Mouse (Mus musculus) adrenal gland, adult 8-10 months (tissue): ENCODE measurements around the gene Rassf6. TPM values are rescaled to one million over a fixed set of nuclear protein-coding genes. Genes with fewer than 3 reads are reported as not detected.

Experiments
- DNase-seq: peaks from one replicate; pipeline ENCODE4 v3.0.0; 2022
- total RNA-seq, 4 experiments: library from RNA; stranded (reverse); gene quantifications; 2 replicates each; pipeline ENCODE4 v1.2.4; 2022

Rassf6 gene
- 1 to 10 TPM in 3 of 4 experiments, under 1 TPM in 1; 0.46 to 2.0 (median 1.7) TPM for total RNA-seq

DNA sequence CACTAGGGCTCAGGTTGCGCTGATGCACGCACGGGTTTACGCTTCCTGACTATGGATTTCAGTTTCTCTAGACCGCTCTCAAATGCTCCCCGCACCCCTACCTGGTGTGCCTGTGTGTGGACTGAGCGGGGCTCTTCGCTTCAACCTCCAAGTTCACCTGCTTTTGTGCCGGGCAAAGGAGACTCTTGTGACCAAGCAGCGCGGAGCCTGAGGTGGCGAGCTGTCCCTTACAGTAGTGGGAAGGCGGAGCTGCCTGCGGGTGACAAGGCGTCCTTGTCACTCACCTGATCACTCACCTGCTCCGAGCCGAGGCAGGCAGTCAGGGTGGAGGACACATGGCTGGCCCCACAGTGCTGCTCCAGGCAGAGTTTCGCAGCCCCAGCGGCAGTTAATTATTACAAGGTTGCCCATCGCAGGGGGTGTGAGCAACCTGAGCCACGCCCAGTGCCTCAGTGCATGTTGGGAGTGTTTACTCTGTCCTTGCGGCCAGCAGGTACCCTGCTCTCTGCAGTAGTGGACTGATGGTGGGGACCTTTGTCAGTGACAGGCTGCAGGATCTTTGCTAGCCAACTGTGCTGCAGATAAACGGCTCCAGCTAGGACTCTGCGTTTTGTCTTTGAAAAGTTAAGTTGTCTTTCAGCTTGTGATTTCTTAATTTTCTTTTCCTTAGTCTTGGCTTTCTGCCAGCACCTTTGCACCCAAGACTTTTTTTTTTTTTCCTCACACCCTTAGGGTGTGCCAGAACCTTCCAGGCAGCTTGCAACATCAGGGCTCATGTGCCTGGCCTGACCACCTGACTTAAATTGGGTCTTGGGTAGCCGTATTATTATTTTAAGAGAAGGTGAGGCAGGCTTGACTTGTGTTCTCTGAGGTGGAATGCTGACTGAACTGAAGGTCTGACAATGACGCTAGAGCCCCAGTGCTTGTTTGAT is at the start of gene Rassf6:
Gene Rassf6, minus strand, starts transcription at position 372 of the 932 bp plus-strand sequence.
- no peak for DNase-seq

DNA sequence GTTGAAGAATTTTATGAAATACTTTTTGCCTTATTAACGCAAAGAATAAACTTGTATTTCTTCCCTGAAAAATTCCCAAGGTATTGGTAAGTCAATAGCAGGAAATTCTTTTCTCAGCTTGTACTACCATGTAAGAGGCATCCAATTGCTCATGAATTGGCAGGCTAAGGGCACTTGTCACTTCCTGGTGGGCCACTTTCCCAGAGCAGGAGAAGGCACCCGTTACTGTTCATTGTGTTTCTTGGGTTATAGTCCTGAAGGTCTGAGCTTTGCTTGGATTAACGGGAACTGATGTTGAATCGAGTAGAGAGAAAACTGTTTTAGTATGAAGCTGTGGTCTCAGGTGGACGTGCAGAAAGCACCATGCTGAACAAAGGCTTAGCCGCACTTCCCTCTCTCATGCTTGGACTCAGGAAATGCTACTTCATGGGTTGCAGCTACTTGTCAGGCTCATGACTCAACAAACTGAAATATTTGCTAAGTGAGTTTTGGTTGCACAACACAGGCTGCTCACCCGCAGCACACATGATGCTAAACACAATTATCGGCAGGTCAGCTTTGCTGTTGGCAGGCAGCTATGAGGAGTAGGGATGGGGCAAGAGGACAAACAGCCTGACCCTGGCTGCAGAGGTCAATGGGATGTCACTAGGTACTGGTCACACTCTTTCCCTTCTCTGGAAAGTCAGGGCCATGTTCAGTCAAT is 49.1 kb upstream of the Rassf6 start:
- peak; percentile 13 for DNase-seq

GRCm38 (mm10) chr5:90687913-90688312 is 47.5 kb upstream of the Rassf6 start:
- no peak for DNase-seq

DNA sequence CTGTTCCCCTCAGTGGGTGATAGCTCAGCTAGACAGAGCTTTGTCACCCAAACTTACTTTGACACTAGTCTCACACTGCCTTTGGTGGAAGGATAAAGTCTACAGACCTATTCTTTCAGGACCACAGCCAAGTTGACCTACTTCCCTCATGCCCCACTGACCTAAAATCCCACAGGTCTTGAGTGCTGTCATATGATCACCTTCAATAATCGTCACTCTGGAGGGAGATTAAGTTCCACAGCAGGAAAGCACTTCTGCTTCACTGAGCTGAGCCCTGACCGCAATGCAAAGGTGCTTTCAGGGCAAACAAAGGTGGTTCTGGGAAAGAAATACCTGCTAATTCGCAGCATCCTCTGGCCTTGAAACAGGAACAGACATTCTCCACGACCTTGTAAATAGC is 44.5 kb upstream of the Rassf6 start:
- DNase-seq = no peak

DNA sequence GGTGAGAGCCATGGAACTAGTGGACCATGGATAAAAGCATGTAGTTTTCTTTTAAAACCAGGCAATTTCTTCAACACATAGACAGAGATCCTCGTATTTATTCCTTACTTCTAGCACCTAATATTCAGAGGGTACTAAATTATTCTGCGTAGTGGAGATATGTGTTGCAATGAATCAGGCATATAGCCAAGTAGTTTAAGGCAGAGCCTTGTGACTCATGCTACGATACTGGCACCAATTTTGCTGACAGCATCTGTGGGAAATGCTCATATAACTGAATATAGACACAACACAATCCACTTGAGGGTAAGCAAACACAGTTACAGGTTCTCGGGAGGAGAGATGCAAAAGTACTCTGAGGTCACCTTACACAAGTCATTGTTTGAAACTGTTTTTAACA is 41.4 kb upstream of the Rassf6 start:
- DNase-seq = peak; percentile 7

- DNase-seq = no peak
Observed at GRCm38 (mm10) chr5:90677560-90677959, 37.1 kb upstream of the Rassf6 start.

GRCm38 (mm10) chr5:90661852-90662251 is 21.4 kb upstream of the Rassf6 start:
- no peak for DNase-seq

GRCm38 (mm10) chr5:90661436-90661835 is 21.0 kb upstream of the Rassf6 start:
- DNase-seq = peak; percentile 11

DNA sequence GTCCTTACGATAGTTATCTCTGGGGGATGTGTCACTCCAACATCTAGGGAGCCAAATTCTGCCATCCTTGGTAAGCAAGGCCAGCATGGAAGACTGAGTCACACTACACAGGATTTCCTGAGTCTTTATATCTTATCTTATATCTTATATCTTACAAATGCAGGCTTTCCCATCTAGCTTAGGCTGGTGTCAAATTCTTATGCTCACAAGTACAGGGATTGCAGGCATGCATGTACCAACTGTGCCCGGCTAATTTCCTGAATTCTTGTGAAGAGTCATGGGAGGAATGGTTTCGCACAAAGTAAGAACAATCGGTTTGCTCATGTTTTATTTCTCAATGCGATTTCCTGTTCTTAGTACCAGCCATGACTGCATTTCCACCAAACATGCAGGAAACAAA is 20.0 kb upstream of the Rassf6 start:
- DNase-seq = no peak

GRCm38 (mm10) chr5:90656681-90657080 is 16.2 kb upstream of the Rassf6 start:
- DNase-seq = no peak

- DNase-seq = no peak
Observed at GRCm38 (mm10) chr5:90655891-90656290, 15.4 kb upstream of the Rassf6 start.

DNA sequence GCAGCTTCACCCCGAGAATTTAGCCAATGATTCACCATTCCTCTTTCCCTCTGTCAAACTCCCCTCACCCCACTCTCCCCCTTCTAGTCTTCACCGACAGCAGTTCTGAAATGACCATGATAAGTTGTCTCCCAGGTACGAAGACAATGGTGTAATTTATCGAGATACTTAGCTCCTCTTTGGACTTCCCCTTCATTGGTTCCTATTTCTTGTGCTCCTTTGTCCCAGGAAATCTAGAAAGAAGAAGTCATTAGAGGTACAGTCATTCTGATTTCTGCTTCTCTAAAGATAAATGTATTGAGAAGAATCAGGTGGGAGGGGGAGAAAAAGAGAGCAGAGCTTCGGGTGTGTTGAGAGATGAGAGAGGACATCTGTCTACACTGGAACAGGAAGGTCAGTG is 14.3 kb upstream of the Rassf6 start:
- DNase-seq = no peak

- no peak for DNase-seq
Observed at GRCm38 (mm10) chr5:90652724-90653123, 12.3 kb upstream of the Rassf6 start.

DNA sequence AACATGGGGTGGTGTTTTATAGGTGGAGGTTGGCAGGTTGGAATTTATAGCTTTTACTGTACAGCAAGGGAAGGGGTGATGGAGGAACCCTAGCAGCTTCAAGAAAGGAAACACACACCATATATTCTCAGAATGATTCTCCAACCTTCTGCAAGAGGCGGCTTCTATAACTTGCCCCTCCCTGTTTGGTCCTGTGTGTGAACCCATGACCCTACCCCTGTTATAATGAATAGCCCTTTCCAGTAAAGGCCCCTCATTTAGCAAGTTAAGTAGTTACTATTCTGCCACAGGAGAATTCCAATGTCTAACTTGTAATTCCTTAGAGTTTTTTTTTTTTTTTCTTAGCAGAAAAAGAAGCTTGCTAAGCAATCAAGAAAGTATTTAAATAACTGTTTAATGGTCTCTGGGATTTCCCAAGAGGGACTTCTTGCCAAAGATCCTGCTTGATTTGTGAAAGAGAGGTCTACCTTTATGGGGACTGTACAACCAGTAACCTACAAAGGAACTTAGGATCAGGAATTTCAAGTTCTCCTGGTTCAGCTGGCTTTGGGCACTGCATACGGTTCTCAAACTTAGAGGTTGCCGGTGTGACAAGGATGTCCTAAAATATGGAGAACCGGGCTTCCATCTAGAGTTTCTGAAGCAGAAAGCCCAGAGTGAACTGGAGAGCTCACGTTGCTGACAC is 10.2 kb upstream of the Rassf6 start:
- no peak for DNase-seq

DNA sequence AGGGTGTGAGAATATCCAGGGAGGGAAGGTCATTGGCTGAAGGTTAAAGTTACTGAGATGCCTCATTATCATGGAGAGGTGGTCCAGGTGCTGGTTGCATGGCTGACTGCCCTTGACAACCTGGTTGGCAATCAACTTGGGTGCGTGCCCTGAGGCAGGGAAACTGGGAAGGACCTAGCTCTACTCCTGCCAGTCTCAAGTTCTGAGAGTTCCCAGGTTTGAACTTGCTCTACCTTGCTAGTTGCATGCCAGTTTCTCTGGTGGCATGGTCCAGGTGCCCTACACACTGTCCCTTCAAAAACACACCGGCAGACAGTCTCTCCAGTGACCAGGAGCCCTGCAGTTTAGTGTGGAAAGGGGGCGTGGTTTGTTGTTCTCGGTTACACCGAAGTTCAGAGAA is 7.0 kb upstream of the Rassf6 start:
- no peak for DNase-seq

- DNase-seq = no peak
Observed at GRCm38 (mm10) chr5:90646398-90646797, 5.9 kb upstream of the Rassf6 start.

DNA sequence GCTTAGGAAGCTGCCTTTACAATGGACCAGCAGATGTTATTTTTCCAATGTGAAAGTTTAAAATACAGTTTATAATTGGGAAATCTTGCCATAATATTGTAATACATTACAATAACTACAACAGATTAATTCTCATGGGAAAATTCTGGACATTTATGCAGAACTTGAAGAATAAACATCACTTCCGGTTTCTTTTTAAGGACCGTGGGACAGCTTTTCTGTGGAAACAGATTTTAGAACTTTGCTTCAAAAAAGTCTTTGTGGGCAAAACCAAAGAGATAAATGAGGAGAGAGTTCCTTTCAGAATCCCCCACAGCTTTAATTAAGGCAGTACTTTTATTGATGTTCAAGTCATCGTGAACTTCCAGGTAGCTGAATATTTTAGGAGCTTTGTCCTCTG is 5.1 kb upstream of the Rassf6 start:
- DNase-seq = no peak

- DNase-seq = no peak
Observed at GRCm38 (mm10) chr5:90641218-90641610, 757 bp upstream of the Rassf6 start.

DNA sequence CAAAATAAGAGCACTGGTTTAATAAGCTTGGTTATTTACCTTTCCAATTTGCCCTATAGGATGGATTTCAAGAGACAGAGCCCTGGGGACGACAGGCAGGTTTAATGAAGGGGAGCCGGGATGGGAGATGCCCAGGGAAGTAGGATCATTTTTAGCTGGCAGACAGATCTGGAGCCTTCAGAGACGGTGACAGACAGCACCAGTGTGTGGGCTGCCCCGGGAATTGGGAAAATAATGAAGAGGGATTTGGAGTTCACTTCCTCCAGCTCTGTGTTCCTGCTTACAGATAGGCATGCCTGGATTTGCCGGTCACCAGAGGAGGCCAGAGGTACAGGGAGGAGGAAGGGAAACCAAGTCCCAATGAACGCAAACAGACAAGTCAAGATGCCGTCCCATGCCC is 5.6 kb downstream of the Rassf6 start:
- no peak for DNase-seq

DNA sequence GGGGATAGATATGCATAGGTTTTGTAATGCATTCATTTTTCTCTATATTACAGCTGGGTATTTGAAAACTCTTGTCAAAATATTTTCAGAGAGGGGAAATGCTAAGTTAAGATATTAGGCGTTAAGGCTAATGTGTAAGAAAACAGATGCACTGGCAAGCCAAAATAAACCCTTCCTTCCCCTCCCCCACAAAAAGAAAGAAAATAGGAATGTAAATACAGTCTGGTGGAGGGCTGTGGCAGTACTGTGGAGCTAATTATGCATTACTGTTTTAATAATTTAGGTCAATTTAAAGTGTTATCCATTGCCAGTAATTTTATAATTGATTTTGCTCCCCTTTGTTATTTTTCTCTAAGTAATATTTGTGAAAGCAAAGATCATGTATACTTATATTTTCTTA is 11.9 kb downstream of the Rassf6 start:
- DNase-seq = no peak

GRCm38 (mm10) chr5:90628011-90628410 is 12.4 kb downstream of the Rassf6 start:
- DNase-seq = no peak

GRCm38 (mm10) chr5:90627423-90627822 is 13.0 kb downstream of the Rassf6 start:
- no peak for DNase-seq
